Mouse (Mus musculus) liver, adult 2 months (tissue): ENCODE measurements around the gene Mrpl37.

ENCODE experiments used
- CTCF ChIP-seq: fragments of 200-500 bp; IDR thresholded peaks from 2 replicates; pipeline ENCODE4 v1.5.1; 2011; ENCODE audit warnings: low read depth, low read length, control low read depth
- POLR2A ChIP-seq: fragments of 200-500 bp; IDR thresholded peaks from 2 replicates; pipeline ENCODE4 v1.6.1; 2011; ENCODE audit warnings: low read length, control low read depth; ENCODE audit not compliant: insufficient read depth; ENCODE audit errors: extremely low read depth

- TF ChIP-seq CTCF (no peak), POLR2A (no peak)
Measured at GRCm38 (mm10) chr4:107026451-107026850, 40.2 kb downstream of the Mrpl37 start.
